Mouse (Mus musculus): ENCODE results near the gene Pdzd7.

Pdzd7 gene

DNA sequence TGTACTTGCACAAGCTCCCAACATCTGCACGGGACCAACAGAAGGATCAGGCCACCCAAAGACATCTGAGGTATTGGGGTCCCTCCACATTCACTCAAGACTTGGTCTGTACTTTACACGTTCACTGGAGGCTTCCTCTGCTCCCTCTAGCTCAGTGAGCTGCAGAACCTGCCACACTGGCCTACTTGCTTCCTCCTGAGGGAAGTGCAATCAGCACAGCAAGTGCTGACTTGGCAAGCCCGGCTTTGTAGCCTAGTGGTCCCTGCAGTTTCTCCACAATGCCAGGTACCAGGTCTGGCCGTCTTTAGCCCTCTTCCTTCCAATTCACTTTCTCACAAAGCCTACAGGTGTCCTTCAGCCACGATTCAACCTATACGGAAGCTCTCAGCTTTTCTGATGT is 58.5 kb downstream of the Pdzd7 start:
- intact Hi-C loops (cut with DNase I) = no loop called here

DNA sequence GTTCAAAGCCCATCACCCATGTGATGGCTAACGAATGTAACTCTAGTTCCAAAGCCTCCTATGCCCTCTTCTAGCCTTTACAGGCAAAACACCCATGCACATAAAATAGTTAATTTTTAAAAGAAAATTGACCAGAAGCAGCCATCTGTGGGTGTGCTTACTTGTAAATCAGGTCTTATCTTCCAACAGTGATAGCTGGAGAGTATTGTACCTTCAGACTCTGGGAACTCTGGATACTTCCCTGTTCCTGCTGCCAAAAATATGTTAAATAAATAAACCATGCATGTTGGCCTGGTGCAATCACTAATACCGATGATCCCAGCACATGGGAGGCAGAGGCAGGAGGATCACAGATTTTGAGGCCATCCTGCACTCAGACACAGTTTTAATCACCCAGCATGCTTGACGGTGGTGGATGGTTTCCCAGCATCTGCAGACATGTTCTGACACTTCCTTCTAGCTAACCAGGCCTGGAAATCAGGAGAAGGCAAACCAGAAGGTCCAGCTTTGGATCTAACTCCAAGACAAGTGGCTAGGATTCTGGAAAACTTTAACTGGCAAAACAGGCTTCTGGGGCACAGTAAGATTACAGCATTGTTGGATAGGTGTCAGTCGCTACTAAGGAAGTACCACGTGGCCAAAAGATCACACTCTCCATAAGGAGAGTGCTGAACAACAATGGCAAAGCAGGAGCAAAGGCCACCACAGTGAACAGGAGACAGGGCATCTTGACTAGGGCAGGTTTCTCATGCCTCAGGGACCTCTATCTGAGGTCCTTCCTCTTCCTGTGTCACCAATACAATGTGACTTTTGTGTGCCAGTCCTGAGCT is 60.1 kb downstream of the Pdzd7 start:
- intact Hi-C loops (cut with DNase I) = no loop called here

DNA sequence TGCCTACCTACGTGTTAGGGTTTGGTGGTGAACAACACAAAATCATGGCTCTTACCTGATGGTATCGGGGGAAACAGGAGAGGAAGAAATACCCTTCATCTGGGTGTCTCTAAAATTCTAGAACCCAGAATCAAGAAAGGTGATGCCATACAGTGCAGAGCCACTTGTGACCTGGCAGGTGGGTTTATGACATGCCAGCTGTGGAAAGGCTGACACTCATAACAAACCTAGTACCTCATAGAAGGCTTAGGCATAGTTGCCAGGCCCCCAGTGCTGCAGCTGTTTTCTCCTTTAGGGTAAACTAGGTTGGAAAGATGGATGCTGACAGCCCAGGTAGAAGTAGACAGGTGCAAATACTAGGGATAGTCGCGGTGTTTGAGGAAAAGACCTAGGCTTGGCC is 61.1 kb downstream of the Pdzd7 start:
- intact Hi-C loops (cut with DNase I) = no loop called here

DNA sequence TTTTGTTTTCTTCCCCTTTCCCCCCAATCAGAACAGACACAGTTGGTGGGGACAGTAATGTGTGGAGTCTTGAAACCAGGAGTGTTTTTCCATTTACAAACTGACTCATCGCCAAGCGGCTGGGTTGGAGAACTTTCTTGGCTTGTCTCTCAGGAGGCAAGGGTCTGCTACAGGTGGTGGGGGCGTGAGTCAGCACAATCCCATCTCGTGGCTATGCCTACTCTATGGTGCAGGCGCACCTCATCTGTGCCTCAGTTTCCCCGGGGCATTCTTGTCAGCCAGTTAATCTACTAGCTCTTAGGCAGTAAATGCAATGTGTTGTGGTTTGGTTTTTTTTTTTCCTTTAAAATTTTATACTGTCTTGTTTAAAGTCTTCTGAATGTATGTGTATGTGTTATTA is 62.2 kb downstream of the Pdzd7 start:
- intact Hi-C loops (cut with DNase I) = no loop called here

DNA sequence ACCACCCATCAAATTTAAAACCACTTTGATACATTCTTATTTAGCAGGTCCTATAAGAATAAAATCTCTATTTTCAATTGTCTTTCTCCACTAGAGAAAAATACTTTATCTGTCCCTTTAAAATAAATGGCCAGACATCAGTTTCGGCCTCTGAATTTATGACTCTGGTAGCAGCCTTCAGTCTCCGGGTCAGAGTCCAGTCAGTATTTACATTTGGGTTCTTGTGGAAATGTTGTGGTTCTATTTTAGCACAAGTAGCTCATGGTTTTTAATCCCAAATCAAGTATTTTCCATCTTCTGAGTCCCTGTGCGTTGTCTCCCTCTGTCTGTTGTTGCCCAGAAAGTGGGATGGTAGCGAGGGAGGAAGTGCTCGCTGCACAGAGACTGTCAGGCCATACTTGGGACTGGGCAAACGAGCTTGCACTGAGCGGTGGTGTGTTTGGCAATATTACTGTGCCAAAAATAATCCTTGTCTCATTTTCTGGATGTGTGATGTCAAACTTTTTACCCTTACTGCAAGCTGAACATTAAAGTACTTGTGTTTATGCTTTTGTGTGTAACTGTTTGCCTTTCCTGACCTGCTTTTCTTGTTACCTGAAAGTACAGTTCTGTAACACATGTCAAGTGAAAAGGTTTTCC is 62.9 kb downstream of the Pdzd7 start:
- intact Hi-C loops (cut with DNase I) = no loop called here

DNA sequence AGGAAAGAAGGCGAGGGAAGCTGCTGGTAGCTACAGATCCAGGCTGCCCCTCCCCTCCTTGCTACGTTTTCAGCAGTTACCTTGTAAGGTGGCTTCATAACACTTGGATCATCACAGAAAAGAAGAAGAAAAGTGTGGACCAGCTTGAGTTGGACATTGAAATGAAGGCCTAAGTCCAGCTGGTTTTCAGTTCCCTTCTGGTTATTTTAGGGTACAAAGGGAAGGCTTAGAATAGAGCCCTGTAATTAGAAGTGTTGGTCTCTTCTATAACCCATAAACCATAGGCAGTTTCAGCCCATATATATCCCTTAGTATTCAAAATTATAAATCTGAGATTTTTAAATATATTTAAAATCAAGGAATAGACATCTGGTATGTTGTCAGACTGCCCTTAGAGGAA is 64.7 kb downstream of the Pdzd7 start:
- intact Hi-C loops (cut with DNase I) = no loop called here

DNA sequence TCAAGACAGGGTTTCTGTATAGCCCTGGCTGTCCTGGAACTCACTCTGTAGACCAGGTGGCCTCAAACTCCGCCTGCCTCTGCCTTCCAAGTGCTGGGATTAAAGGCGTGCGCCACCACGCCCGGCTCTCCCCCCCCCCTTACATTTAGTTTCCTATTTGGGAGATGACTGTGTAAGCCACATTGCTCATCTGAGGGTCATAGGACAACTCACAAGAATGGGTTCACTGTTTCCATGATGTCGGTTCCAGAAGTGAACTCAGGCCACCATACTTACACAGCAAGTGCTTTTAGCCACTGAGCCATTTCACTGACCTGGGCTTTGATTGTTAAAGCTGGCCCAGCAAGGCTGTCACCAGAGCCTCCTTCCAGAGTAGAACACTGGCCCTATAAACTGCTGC is 68.4 kb downstream of the Pdzd7 start:
- intact Hi-C loops (cut with DNase I) = no loop called here
